Mouse (Mus musculus) ES-E14 (cell line): Measurements from ENCODE around the gene Tdp2. TPM values are rescaled to one million over a fixed set of nuclear protein-coding genes. Genes with fewer than 3 reads are reported as not detected.

Source experiments
- DNase-seq: peaks from one replicate; pipeline ENCODE4 v3.0.0-alpha.2; 2013; ENCODE audit warnings: low read depth, low spot score
- H3K27ac ChIP-seq: 2 replicates; pipeline ENCODE4 v1.5.1; 2012; ENCODE audit warnings: low read depth, mild to moderate bottlenecking, low read length, moderate library complexity, mixed read lengths; ENCODE audit not compliant: poor library complexity, insufficient read depth, severe bottlenecking
- H3K36me3 ChIP-seq: 2 replicates; pipeline ENCODE4 v1.6.1; 2012; ENCODE audit warnings: mild to moderate bottlenecking, low read length, moderate library complexity, mixed read lengths; ENCODE audit not compliant: control insufficient read depth, poor library complexity, insufficient read depth, severe bottlenecking
- H3K4me1 ChIP-seq, 2 experiments: fragments of 150-350 bp in 1 of 2; sonication (generic) in 1 of 2; 2 replicates each; pipeline ENCODE4 v1.6.1; 2012; ENCODE audit warnings: low read length in 2 of 2, mild to moderate bottlenecking in 1 of 2, mixed read lengths in 1 of 2; ENCODE audit not compliant: control insufficient read depth in 2 of 2, insufficient read depth in 2 of 2, poor library complexity in 1 of 2
- H3K4me3 ChIP-seq, 2 experiments: fragments of 150-350 bp in 1 of 2; sonication (generic) in 1 of 2; 2 replicates each; pipeline ENCODE4 v1.5.1; 2012; ENCODE audit warnings: low read length in 2 of 2, low read depth in 1 of 2, mild to moderate bottlenecking in 1 of 2, mixed read lengths in 1 of 2; ENCODE audit not compliant: insufficient read depth in 1 of 2, poor library complexity in 1 of 2, severe bottlenecking in 1 of 2
- H3K9ac ChIP-seq: 2 replicates; pipeline ENCODE4 v1.6.1; 2012; ENCODE audit warnings: low read depth, mild to moderate bottlenecking, low read length, mixed read lengths; ENCODE audit not compliant: poor library complexity, insufficient read depth, severe bottlenecking
- H3K9me3 ChIP-seq: fragments of 150-350 bp; sonication (generic); 2 replicates; pipeline ENCODE4 v1.6.1; 2012; ENCODE audit warnings: low read depth, mild to moderate bottlenecking, low read length; ENCODE audit not compliant: control insufficient read depth, insufficient read depth
- CHD2 ChIP-seq: IDR thresholded peaks from 2 replicates; pipeline ENCODE4 v1.6.1; 2014; ENCODE audit warnings: mild to moderate bottlenecking, low read depth, low read length, inconsistent platforms
- HCFC1 ChIP-seq: IDR thresholded peaks from 2 replicates; pipeline ENCODE4 v1.6.1; 2012; ENCODE audit warnings: low read length, inconsistent platforms, borderline replicate concordance; ENCODE audit not compliant: insufficient read depth
- MAFK ChIP-seq: IDR thresholded peaks from 2 replicates; pipeline ENCODE4 v1.6.1; 2014; ENCODE audit warnings: mild to moderate bottlenecking, low read depth, low read length, inconsistent platforms; ENCODE audit not compliant: insufficient read depth
- ZC3H11A ChIP-seq: IDR thresholded peaks from 2 replicates; pipeline ENCODE4 v1.6.1; 2012; ENCODE audit warnings: low read depth, mild to moderate bottlenecking, inconsistent platforms, low read length, borderline replicate concordance
- ZNF384 ChIP-seq: IDR thresholded peaks from 2 replicates; pipeline ENCODE4 v1.6.1; 2012; ENCODE audit warnings: low read depth, low read length, inconsistent platforms
- in situ Hi-C, 2 experiments: fragments of 600-800 bp; cut with MboI; formaldehyde crosslinking; loops; one replicate each; pipeline ENCODE4 v1.15.1; 2025; ENCODE audit warnings: low sequenced_read_pairs in 2 of 2, inconsistent platforms in 1 of 2; ENCODE audit not compliant: unreplicated experiment in 2 of 2
- total RNA-seq: library from RNA; depleted of rRNA; stranded (reverse); fragments of 300-350 nt; gene quantifications from 2 replicates; pipeline ENCODE4 v1.2.3, GENCODE M21; 2012; rRNA removed

The Tdp2 gene
- total RNA-seq, 1 experiment = 52.7 TPM

GRCm38 (mm10) chr13:24880208-24880607 lies 48.7 kb downstream of the Tdp2 start:
- TF ChIP-seq ZC3H11A (no peak), CHD2 (no peak), MAFK (no peak), ZNF384 (no peak), HCFC1 (no peak)
- Histone ChIP-seq H3K4me3 (no peak overlapping the region), H3K9me3 (no peaks in the 10 kb centered on the region), H3K4me1 (no peaks in the 10 kb centered on the region), H3K9ac (no peak overlapping the region), H3K27ac (no peak overlapping the region), H3K36me3 (no peaks in the 10 kb centered on the region)
- in situ Hi-C loops = no loop called here
- no peak for DNase-seq

GRCm38 (mm10) chr13:24880704-24881103 lies 49.2 kb downstream of the Tdp2 start:
- Histone ChIP-seq H3K9ac (no peak overlapping the region), H3K4me1 (no peaks in the 10 kb centered on the region), H3K9me3 (no peaks in the 10 kb centered on the region), H3K36me3 (no peaks in the 10 kb centered on the region), H3K4me3 (no peak overlapping the region), H3K27ac (no peak overlapping the region)
- DNase-seq = no peak
- in situ Hi-C loops = no loop called here
- TF ChIP-seq ZNF384 (no peak), MAFK (no peak), CHD2 (no peak), ZC3H11A (no peak), HCFC1 (no peak)

GRCm38 (mm10) chr13:24882411-24882810 lies 50.9 kb downstream of the Tdp2 start:
- H3K4me3 ChIP-seq = no peak overlapping the region
- no peak overlapping the region for H3K27ac ChIP-seq
- no peaks in the 10 kb centered on the region for H3K9me3 ChIP-seq
- H3K36me3 ChIP-seq = no peaks in the 10 kb centered on the region
- TF ChIP-seq ZC3H11A = no peak
- no peak for TF ChIP-seq HCFC1
- TF ChIP-seq MAFK = no peak
- no peak for TF ChIP-seq CHD2
- H3K4me1 ChIP-seq = no peaks in the 10 kb centered on the region
- DNase-seq = no peak
- in situ Hi-C loops = no loop called here
- no peak overlapping the region for H3K9ac ChIP-seq

DNA sequence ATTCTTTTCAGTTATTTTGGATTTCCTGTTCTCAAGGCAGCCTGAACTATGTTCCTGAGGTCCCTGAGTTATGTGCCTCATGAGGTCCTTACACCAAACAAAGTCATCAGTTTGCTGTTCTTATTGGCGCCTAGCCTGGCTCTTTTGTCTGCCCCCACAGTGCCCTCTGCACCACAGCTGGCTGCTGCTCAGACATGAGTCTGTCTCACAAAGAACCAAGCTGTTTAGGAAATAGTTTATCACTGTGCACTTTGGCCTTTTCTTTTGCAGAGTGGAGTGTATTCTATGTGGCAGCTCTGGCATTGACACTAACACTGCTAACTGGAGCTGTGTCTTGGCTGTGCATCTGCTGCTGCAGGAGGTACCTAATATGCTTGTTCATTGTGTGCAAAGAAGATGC lies 58.1 kb downstream of the Tdp2 start:
- H3K9me3 ChIP-seq = no peaks in the 10 kb centered on the region
- no peak overlapping the region for H3K9ac ChIP-seq
- H3K36me3 ChIP-seq = no peaks in the 10 kb centered on the region
- no peak for DNase-seq
- H3K27ac ChIP-seq = no peak overlapping the region
- TF ChIP-seq HCFC1 (no peak), MAFK (no peak)
- no peaks in the 10 kb centered on the region for H3K4me1 ChIP-seq
- H3K4me3 ChIP-seq = no peak overlapping the region
- in situ Hi-C loops = no loop called here

Other genes starting within 250 kb of the Tdp2 start
- 0.21 and 0.71 TPM in 2 replicates for gene Ripor2, start 249.5 kb upstream of the Tdp2 start, total RNA-seq
- 0.26 TPM in 1 of 2 replicates, not detected in the other for gene Armh2, start 90.4 kb upstream of the Tdp2 start, total RNA-seq
- 77.6 and 98.6 TPM in 2 replicates for gene Gmnn, start 69.8 kb upstream of the Tdp2 start, total RNA-seq
- gene BC005537, start 30.0 kb upstream of the Tdp2 start, total RNA-seq = 30.2 and 37.9 TPM in 2 replicates
- 13.8 and 18.3 TPM in 2 replicates for gene Acot13, start 139 bp upstream of the Tdp2 start, total RNA-seq
- 0.31 and 0.79 TPM in 2 replicates for gene D130043K22Rik, start 13.5 kb downstream of the Tdp2 start, total RNA-seq
- 2.3 and 3.0 TPM in 2 replicates for gene Aldh5a1, start 106.0 kb downstream of the Tdp2 start, total RNA-seq
- 0.67 and 0.69 TPM in 2 replicates for gene Gpld1, start 111.5 kb downstream of the Tdp2 start, total RNA-seq
- 18.3 TPM in 2 replicates for gene Mrs2, start 188.7 kb downstream of the Tdp2 start, total RNA-seq
- 0.16 and 0.67 TPM in 2 replicates for gene Dcdc2a, start 224.3 kb downstream of the Tdp2 start, total RNA-seq